Mouse (Mus musculus) spleen, adult 18-20 months (tissue): ENCODE measurements around the gene Slc35b4.
A peak's percentile ranks its signal among the peaks of the same experiment; 100 is the strongest.

Experiments
- DNase-seq, 2 experiments: peaks; one replicate each; pipeline ENCODE4 v3.0.0; 2022; ENCODE audit warnings: mixed read lengths in 2 of 2

Slc35b4 gene

GRCm38 (mm10) chr6:34170844-34171494 lies 5.9 kb downstream of the Slc35b4 start:
- no peak for DNase-seq

DNA sequence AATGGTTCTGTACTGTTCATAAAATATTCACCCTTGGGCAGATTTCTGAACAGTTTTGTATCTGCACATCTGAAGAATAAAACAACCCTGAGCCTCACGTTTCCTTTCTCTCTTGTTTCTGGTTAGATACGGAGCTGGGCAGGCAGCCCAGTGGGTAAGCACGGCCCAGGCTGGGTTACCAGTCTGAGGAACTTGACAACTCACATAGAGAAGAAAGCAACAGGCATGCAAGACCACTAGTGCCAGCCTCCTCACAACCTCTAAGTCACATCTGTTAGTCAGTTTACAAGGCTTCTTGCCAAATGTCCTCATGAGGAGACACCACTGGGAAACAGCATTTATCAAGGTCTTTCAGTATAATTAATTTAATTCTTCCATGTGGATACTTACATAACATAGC lies 8.1 kb downstream of the Slc35b4 start:
- no peak for DNase-seq

- no peak for DNase-seq
Measured at GRCm38 (mm10) chr6:34163014-34163413, 13.9 kb downstream of the Slc35b4 start.

- no peak for DNase-seq
Measured at GRCm38 (mm10) chr6:34162607-34163006, 14.3 kb downstream of the Slc35b4 start.

DNA sequence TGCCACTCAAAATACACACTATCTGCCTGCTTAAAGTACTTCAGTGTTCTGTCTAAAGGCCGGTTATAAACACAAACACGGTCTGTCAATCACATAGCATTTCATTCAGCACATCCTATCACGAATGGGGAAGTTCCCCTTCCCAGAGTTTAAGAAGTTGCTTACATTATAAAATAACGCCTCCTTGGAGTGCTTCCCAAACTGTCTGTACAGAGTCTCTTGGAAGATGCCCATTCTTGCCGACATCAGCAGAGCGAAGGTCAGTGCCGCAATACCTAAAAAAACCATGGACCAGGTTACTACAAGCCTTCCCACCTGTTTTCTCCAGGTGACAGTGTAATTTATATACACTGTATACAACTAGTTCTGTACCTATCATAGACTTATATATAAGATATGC lies 15.4 kb downstream of the Slc35b4 start:
- no peak for DNase-seq

DNA sequence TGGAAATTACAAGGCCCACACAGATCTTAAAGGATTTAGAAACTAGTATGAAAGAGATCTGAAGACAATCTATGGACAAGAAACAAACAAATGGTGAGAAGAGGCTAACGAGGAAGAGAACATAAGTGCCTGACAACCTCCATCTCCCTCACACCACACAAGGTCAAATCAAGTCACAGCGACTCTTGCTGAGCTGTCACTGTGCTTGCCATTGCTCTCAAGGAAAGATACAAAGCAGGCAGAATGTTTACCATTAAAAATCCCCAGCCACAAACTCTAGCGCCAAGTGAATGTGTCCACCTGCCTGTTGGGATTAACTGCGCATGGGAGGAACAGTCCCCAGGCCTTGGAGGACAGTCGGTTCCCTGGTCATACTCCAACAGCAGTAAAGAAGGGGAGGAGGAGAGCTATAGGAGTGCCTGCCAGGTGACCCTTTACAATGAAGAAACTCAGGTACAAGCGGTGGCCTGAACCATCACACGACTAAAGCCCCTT lies 16.0 kb downstream of the Slc35b4 start:
- DNase-seq = no peak

DNA sequence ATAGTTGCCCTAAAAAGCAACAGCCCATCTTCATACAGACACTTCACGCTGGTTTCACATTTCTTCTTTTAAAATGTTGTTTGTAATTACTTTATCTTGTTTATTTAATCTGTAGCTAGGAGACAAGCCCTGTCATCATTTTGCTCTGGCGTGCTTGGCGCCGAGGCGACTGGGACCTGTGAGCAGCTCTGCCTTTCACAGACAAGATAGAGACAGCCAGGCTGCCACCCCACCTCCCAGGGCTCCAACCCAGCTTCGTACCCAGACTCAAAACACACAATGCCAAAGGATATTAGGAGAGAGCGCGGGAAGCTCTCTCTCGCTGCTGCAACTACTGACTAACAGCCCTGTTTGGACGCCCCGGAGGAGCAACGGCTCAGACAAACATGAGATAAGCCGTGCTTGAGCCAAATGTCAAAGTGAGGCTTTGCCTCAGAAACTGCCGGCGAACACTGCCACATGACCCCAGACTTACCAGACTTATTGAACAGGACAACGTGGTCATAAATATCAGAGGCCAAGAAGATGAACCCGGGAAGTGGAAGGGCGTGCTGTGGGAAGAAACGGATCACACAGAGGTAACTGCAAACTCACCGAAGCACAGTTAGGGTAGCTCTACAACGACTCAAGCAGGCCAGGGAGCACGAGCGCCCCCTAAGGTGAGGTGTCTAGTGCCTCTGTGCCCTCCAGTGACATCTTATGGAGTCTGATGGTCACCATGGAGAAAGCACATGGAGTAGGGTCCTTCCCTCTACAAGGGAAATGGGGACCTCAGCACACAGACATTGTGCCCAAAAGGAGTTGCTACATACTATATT lies 16.7 kb downstream of the Slc35b4 start:
- DNase-seq = no peak

GRCm38 (mm10) chr6:34156841-34157748 lies 19.8 kb downstream of the Slc35b4 start:
- no peak for DNase-seq

- peak; percentile 10 to 26 for DNase-seq
Measured at GRCm38 (mm10) chr6:34156057-34156456, 20.9 kb downstream of the Slc35b4 start.

DNA sequence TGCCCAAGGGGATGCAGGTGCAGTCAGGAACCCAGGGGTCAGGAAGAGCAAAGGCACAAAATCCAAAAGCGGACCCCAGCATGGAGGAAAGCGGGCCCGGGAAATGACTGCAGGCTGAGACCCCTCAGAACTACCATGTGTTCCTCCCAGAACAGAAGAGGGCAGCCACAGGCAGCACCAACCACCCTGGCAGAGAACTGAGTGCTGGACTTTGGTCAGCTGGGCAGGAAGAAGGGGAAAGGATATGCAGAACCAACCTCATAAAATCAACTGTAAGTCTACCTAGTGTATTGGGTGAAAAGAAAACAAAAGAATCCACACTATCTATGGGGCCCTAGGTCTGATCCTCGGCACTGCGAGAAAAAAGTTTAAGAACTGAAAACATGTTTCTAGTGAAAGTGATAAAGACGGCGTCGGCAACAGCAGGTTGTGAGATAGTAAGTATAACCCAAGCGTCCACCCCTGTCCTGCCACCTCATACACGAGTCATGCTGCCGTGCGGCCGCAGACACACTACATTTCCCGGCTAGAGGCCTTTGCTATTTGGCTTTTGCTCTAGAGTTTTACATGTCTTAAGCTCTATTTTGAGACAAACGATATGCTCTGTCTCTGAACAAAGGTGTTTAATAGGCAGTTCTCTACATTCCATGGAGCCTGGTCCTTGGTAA lies 21.6 kb downstream of the Slc35b4 start:
- no peak for DNase-seq

- no peak for DNase-seq
Measured at GRCm38 (mm10) chr6:34154202-34154601, 22.7 kb downstream of the Slc35b4 start.

- no peak for DNase-seq
Measured at GRCm38 (mm10) chr6:34153069-34154052, 23.6 kb downstream of the Slc35b4 start.

DNA sequence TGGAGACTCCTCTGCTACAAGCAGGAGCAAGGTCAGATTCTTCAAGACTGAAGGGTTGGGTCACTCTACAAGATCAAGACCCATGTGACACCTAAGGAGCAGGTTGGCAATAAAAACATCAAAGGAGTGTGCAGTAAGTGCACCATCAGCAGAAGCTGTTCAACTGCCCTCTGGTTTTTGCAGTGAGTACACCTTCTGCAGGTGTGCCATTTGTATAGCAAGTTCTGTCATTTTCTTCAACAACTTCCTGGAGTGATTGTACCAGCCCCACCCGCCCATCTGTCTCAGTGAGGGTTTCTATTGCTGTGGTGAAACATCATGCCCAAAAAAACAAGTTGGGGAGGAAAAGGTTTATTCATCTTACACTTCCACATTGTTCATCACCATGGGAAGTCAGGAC lies 27.1 kb downstream of the Slc35b4 start:
- DNase-seq = no peak

DNA sequence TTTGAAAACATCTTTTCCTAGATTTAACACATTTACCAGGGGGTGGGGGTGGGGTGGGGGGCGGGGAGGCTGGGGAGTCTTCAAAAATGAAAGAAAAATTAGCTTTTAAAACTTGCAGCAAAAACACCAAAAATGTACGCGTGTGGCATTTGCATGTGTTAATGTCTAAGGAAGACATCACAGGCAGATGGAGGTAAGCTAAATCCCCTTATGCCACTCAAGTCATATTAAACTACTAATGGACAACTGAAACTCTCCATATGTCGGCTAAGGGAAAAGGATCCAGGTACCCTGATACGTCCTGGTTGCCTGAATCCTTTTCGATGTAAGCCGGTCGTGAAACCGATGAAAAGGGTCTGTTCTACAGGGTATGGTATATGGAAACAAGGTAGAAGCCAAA lies 27.8 kb downstream of the Slc35b4 start:
- no peak for DNase-seq

- DNase-seq = no peak
Measured at GRCm38 (mm10) chr6:34148639-34149038, 28.3 kb downstream of the Slc35b4 start.

DNA sequence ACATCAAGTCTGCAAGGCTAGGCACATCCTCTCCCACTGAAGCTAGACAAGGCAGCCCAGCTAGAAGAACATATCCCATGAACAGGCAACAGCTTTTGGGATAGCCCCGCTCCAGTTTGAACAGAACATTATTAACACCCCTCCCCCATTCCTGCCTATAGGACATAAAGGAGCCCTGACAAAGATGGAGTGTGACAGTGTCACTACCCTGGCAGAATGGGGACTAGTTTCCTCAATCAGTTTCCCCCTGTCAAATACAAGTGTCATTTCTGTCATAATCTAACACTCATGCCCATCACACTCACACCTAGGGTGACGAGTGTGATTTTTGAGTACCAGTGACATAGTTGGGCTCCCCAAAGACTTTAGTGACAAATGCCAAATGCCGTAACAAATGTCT lies 28.9 kb downstream of the Slc35b4 start:
- no peak for DNase-seq

- DNase-seq = no peak
Measured at GRCm38 (mm10) chr6:34146042-34146441, 30.9 kb downstream of the Slc35b4 start.

- no peak for DNase-seq
Measured at GRCm38 (mm10) chr6:34142931-34143330, 34.0 kb downstream of the Slc35b4 start.

DNA sequence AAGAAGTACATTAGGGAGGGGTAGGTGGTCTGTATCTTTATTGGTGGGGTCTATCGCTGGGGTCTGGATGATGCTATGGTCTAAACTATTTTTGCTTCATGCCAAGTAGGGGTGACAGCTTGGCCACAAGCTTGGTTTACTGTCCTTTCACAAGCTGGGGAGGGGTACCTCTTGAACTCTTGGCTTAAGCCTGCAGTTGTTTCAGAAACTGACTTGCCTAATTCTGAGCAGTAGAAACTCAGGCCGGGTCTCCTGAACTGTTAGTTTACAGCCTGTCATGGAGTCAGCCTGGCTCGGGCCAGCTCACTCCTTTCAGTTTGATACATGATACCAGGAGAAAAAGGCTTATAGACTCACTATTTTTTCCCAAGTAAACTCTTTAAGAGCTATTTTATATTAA lies 38.5 kb downstream of the Slc35b4 start:
- DNase-seq = no peak

- no peak for DNase-seq
Measured at GRCm38 (mm10) chr6:34132391-34132790, 44.5 kb downstream of the Slc35b4 start.

DNA sequence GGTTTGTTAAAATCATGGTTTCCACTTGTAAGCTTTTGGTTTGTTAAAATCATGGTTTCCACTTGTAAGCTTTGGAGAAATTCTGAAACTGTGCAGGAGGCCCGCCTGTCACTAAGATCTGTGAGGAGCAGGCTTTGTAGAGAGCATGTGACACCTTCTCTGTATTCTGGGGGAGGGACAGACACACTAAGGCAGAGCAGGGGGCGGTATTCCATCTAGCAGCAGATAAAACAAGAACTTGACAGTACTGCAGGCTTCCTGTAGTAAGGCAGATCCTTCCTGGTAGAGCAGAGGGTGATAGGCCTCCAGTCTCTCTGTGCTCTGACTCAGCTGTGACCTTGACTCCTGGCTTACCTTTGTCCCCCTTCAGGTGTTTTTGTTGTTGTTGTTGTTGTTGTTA lies 47.6 kb downstream of the Slc35b4 start:
- DNase-seq = no peak
